Mouse (Mus musculus) intestine, postnatal 0 days (tissue): ENCODE data around the gene Olfr5. TPM values are rescaled to one million over a fixed set of nuclear protein-coding genes. Genes with fewer than 3 reads are reported as not detected.

Source experiments
- ATAC-seq: fragments of 200-750 bp; cut with Nextera tagmentation; 2 replicates; pipeline ENCODE4 v1.8.0; 2017; ENCODE audit warnings: mild to moderate bottlenecking, moderate TSS enrichment, moderate library complexity
- H3K27ac ChIP-seq: fragments of 300-500 bp; sonication (generic); 2 replicates; pipeline ENCODE4 v1.5.1; 2014; ENCODE audit warnings: mild to moderate bottlenecking, low read depth, low read length, moderate library complexity
- H3K27me3 ChIP-seq: fragments of 300-500 bp; sonication (generic); replicated peaks from 2 replicates; pipeline ENCODE4 v1.6.1; 2014; ENCODE audit warnings: low read length, mixed read lengths; ENCODE audit not compliant: control insufficient read depth, insufficient read depth
- H3K36me3 ChIP-seq: fragments of 300-500 bp; sonication (generic); 2 replicates; pipeline ENCODE4 v1.6.1; 2014; ENCODE audit warnings: mild to moderate bottlenecking, moderate library complexity; ENCODE audit not compliant: control insufficient read depth, insufficient read depth
- H3K4me1 ChIP-seq: fragments of 300-500 bp; sonication (generic); replicated peaks from 2 replicates; pipeline ENCODE4 v1.6.1; 2014; ENCODE audit warnings: antibody characterized with exemption, low read length, mixed read lengths; ENCODE audit not compliant: control insufficient read depth, insufficient read depth
- H3K4me2 ChIP-seq: fragments of 300-500 bp; sonication (generic); replicated peaks from 2 replicates; pipeline ENCODE4 v1.6.1; 2014; ENCODE audit warnings: low read depth, mild to moderate bottlenecking, moderate library complexity
- H3K4me3 ChIP-seq: fragments of 300-500 bp; sonication (generic); 2 replicates; pipeline ENCODE4 v1.5.1; 2014; ENCODE audit warnings: low read depth, low read length
- H3K9ac ChIP-seq: fragments of 300-500 bp; sonication (generic); 2 replicates; pipeline ENCODE4 v1.6.1; 2014; ENCODE audit warnings: mild to moderate bottlenecking, low read depth, low read length
- H3K9me3 ChIP-seq: fragments of 300-500 bp; sonication (generic); 2 replicates; pipeline ENCODE4 v1.6.1; 2016; ENCODE audit warnings: mixed run types; ENCODE audit not compliant: control insufficient read depth
- CTCF ChIP-seq: sonication (generic); IDR thresholded peaks from 2 replicates; pipeline ENCODE4 v1.5.1; 2016; ENCODE audit warnings: low read depth, mild to moderate bottlenecking, control low read depth, antibody characterized with exemption, moderate library complexity
- WGBS: fragments of 180-500 bp; shearing (Covaris S2); extraction: QIAGEN DNeasy Blood & Tissue Kit; methylation state at CpG from one replicate; pipeline ENCODE4 v1.1.7; 2014; 5-methylcytosine and 5-hydroxymethylcytosine counted together
- polyA plus RNA-seq: library from polyadenylated mRNA; unstranded; fragments of >200 nt; fragmentation: Nextera tagmentation; extraction: Ambion mirVana; gene quantifications from 2 replicates; pipeline ENCODE4 v1.2.1, GENCODE M21; 2015

Olfr5 gene
- polyA plus RNA-seq, 1 experiment from 2014 or later: not detected

- Histone ChIP-seq H3K9me3 (no peaks in the 10 kb centered on the region), H3K36me3 (no peaks in the 10 kb centered on the region), H3K27me3 (no peaks in the 10 kb centered on the region), H3K27ac (no peak within 1 kb of the TSS), H3K4me1 (no peaks in the 10 kb centered on the region), H3K9ac (no peak within 1 kb of the TSS), H3K4me2 (no peak within 1 kb of the TSS), H3K4me3 (no peak within 1 kb of the TSS)
- no peak for ATAC-seq
- no peak for TF ChIP-seq CTCF
These were observed 19.8 kb downstream of the Olfr5 start, which contains the start of gene Olfr1346 for GRCm38 (mm10) chr7:6466951-6467350. TSS of gene Olfr1346 (plus strand) at chr7:6467101.

- 40% methylated on average over 3 of the region's 3 CpGs for WGBS
- Histone ChIP-seq H3K36me3 (no peaks in the 10 kb centered on the region), H3K9me3 (no peaks in the 10 kb centered on the region), H3K4me2 (no peak overlapping the region), H3K4me3 (no peak overlapping the region), H3K9ac (no peak overlapping the region), H3K4me1 (no peaks in the 10 kb centered on the region), H3K27me3 (no peaks in the 10 kb centered on the region), H3K27ac (no peak overlapping the region)
- no peak for TF ChIP-seq CTCF
- ATAC-seq: no peak
These were observed 30.3 kb downstream of the Olfr5 start for GRCm38 (mm10) chr7:6456399-6456798.

GRCm38 (mm10) chr7:6455868-6456267, 30.9 kb downstream of the Olfr5 start, which contains the start of gene Olfr1336:
TSS of gene Olfr1336 (plus strand) at chr7:6456168.
- no peak within 1 kb of the TSS for H3K4me3 ChIP-seq
- no peak for TF ChIP-seq CTCF
- H3K27me3 ChIP-seq: no peaks in the 10 kb centered on the region
- no peak within 1 kb of the TSS for H3K27ac ChIP-seq
- no peak within 1 kb of the TSS for H3K4me2 ChIP-seq
- H3K9me3 ChIP-seq: no peaks in the 10 kb centered on the region
- no peak for ATAC-seq
- H3K36me3 ChIP-seq: no peaks in the 10 kb centered on the region
- H3K4me1 ChIP-seq: no peaks in the 10 kb centered on the region
- no peak within 1 kb of the TSS for H3K9ac ChIP-seq

GRCm38 (mm10) chr7:6447771-6448170, 39.0 kb downstream of the Olfr5 start:
- 83% methylated on average over 5 of the region's 5 CpGs for WGBS
- no peaks in the 10 kb centered on the region for H3K27me3 ChIP-seq
- no peaks in the 10 kb centered on the region for H3K9me3 ChIP-seq
- no peak overlapping the region for H3K4me2 ChIP-seq
- H3K36me3 ChIP-seq: no peaks in the 10 kb centered on the region
- H3K27ac ChIP-seq: no peak overlapping the region
- no peaks in the 10 kb centered on the region for H3K4me1 ChIP-seq
- no peak for TF ChIP-seq CTCF
- ATAC-seq: no peak
- no peak overlapping the region for H3K9ac ChIP-seq
- H3K4me3 ChIP-seq: no peak overlapping the region

GRCm38 (mm10) chr7:6441173-6441572, 45.6 kb downstream of the Olfr5 start:
- WGBS: 42% methylated on average over 2 of the region's 2 CpGs
- no peaks in the 10 kb centered on the region for H3K27me3 ChIP-seq
- no peak for ATAC-seq
- H3K36me3 ChIP-seq: no peaks in the 10 kb centered on the region
- no peak overlapping the region for H3K4me3 ChIP-seq
- H3K9ac ChIP-seq: no peak overlapping the region
- H3K4me1 ChIP-seq: no peaks in the 10 kb centered on the region
- no peak overlapping the region for H3K27ac ChIP-seq
- H3K4me2 ChIP-seq: no peak overlapping the region
- TF ChIP-seq CTCF: no peak
- H3K9me3 ChIP-seq: no peaks in the 10 kb centered on the region

- Histone ChIP-seq H3K4me2 (no peak within 1 kb of the TSS), H3K36me3 (no peaks in the 10 kb centered on the region), H3K27me3 (no peaks in the 10 kb centered on the region), H3K9me3 (no peaks in the 10 kb centered on the region), H3K4me1 (no peaks in the 10 kb centered on the region), H3K4me3 (no peak within 1 kb of the TSS), H3K9ac (no peak within 1 kb of the TSS), H3K27ac (no peak within 1 kb of the TSS)
- ATAC-seq: no peak
- WGBS: 74% methylated on average over 3 of the region's 3 CpGs
- TF ChIP-seq CTCF: no peak
These were observed 48.4 kb downstream of the Olfr5 start, which contains the start of gene Olfr1344 for GRCm38 (mm10) chr7:6438388-6438787. TSS of gene Olfr1344 (plus strand) at chr7:6438688.

- Histone ChIP-seq H3K9ac (no peak overlapping the region), H3K27me3 (no peaks in the 10 kb centered on the region), H3K9me3 (peaks cover 6% of the 10 kb centered on the region; the same call in 1 of the 2 replicates), H3K4me3 (no peak overlapping the region), H3K27ac (no peak overlapping the region), H3K36me3 (no peaks in the 10 kb centered on the region), H3K4me1 (no peaks in the 10 kb centered on the region), H3K4me2 (no peak overlapping the region)
- peak; percentile 66 for TF ChIP-seq CTCF
- ATAC-seq: no peak
- WGBS: 38% methylated on average over 2 of the region's 2 CpGs
These were observed 56.4 kb downstream of the Olfr5 start for GRCm38 (mm10) chr7:6430342-6430741.
